Mouse (Mus musculus): ENCODE data around the gene Rrp36. TPM values are rescaled to one million over a fixed set of nuclear protein-coding genes. Genes with fewer than 3 reads are reported as not detected.

Gene Rrp36
- total RNA-seq (2021) = 10 to 100 TPM in 1 of 2 experiments, 1 to 10 TPM in 1; 9.8 to 14.2 TPM
- long read RNA-seq, experiment 1, transcript Rrp36-201 (7 exons, 1,195 nt) = major isoform, 16 of 19 reads
- long read RNA-seq, experiment 1, partial matches to known transcripts = 0 of 19 reads
- long read RNA-seq, experiment 1, other reads (novel, unspliced or antisense) = 2 of 19 reads
- long read RNA-seq, experiment 2, transcript Rrp36-201 (7 exons, 1,195 nt) = major isoform, 7 of 20 reads
- long read RNA-seq, experiment 2, partial matches to known transcripts = 1 of 20 reads
- long read RNA-seq, experiment 2, other reads (novel, unspliced or antisense) = 10 of 20 reads

- intact Hi-C loops (cut with DNase I) = no loop called here
- peak; percentile 89 to 95 for DNase-seq
Measured at GRCm38 (mm10) chr17:46673850-46674529, at the start of gene Rrp36. TSS of gene Rrp36 (minus strand) at chr17:46674352.

DNA sequence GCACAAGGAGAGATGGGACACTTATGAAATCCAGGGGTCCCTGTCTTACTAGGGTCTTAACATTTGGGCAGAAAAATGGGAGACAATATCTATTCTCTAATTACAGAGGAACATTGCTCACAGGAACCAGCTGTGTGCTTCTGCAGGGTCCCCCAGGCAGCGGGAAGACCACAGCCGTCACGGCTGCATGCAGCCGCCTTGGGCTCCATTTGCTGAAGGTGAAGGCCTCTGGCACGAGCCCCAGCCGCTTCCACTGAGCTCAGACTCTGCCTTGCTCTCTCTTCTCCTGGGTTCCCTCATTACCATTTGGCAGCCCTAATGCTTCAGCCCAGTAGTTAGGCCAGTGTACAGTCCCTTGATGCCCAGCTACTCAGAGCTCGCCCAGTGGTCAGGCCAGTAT is 46.9 kb upstream of the Rrp36 start:
- intact Hi-C loops (cut with DNase I) = no loop called here
- no peak for DNase-seq

- intact Hi-C loops (cut with DNase I) = loop anchor here (2.0 to 5.0 kb wide), 2 partner anchors 63 to 190 kb away; partner anchors contain the start of gene Cul7
Measured at GRCm38 (mm10) chr17:46714756-46715481, 40.8 kb upstream of the Rrp36 start.

DNA sequence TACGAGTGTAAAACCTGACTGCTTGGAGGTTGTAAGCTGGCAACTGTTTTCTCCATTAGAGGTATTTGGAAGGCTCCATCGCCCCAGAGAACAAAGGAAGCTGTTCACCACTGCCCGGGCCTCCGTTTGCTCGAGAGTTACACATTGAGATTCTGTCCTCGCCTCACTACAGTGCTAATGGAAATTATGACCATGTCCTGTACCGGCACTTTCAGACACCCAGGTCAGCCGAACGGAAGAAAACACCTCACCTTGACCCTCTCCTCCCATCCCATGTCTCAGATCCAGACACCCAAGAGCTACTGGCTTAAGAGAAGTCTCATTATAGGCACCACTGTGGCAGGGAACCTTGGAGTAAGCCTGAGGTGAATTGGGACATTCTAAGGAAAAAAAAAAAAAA is 39.7 kb upstream of the Rrp36 start:
- intact Hi-C loops (cut with DNase I) = loop anchor here (2.0 to 5.0 kb wide), 3 partner anchors 37 to 189 kb away; partner anchors contain the start of gene Cul7
- DNase-seq = no peak

More at GRCm38 (mm10) chr17:46714756-46715481, 40.8 kb upstream of the Rrp36 start:
- no peak for DNase-seq

DNA sequence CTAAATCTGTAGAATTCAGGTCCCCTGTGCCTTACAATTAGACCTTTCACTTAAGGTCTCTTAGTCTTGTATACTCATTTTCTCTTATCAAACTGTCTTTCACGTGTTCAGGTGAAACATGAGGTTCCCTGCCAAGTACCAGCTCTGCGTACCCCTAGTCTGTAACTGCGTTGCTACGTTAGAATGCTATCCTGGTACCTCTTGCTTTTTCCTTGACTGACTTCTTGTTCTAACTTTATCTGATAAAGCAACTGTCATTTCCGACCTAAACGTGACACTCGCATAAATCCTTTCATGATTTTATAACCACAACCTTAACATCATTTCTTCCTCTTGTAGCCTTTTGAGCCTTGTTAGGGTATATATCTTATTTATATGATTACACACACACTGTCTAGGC is 38.3 kb upstream of the Rrp36 start:
- DNase-seq = no peak
- intact Hi-C loops (cut with DNase I) = loop anchor here (2.0 to 5.0 kb wide), 2 partner anchors 36 to 60 kb away; partner anchors contain the start of gene Cul7

GRCm38 (mm10) chr17:46711612-46712271 is 37.6 kb upstream of the Rrp36 start:
- DNase-seq = peak; percentile 60 to 69
- intact Hi-C loops (cut with DNase I) = loop anchor here (2.0 to 5.0 kb wide), 2 partner anchors 35 to 59 kb away; partner anchors contain the start of gene Cul7

GRCm38 (mm10) chr17:46710959-46711597 is 36.9 kb upstream of the Rrp36 start, which contains the start of gene Pex6:
TSS of gene Pex6 (plus strand) at chr17:46711463.
- intact Hi-C loops (cut with DNase I) = loop anchor here (5.0 kb wide), 1 partner anchor 59 kb away; the partner anchor contains the start of gene Cul7
- peak; percentile 92 to 96 for DNase-seq

DNA sequence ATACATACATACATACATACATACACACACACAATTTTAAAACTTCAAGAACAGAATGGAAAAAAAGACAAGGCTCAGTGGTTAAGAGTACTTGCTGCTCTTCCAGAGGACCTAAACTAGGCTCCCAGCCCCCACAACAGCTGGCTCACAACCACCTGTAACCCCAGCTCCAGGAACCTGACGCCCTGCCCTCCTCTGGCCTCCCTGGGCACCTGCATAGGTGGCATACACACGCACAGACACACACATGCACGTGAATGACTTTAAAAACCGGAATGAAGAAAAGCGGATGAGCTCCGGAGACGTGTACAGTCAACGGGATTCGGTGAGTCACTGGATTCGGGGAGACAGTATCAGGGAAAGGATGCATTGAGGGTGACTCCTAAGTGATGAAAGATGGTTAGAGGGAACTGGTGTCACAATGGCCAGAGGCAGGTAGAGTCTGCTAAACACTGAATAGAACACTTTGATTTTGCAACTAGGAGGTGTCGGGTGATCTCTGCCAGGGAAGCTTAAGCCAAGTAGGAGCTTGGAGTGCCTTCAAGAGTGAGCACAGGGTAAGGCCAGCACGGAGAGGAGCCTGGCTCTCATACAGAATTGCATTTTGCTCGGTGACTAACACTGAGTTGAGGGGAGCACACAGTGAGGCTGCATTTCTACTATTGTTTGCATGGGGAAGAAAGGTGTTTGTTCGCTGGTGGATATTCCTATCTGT is 32.4 kb upstream of the Rrp36 start:
- no peak for DNase-seq
- intact Hi-C loops (cut with DNase I) = no loop called here

- intact Hi-C loops (cut with DNase I) = no loop called here
Measured at GRCm38 (mm10) chr17:46704887-46705835, 31.0 kb upstream of the Rrp36 start, which contains the start of gene Ppp2r5d. TSS of gene Ppp2r5d (minus strand) at chr17:46705111.

GRCm38 (mm10) chr17:46703971-46704886 is 30.1 kb upstream of the Rrp36 start:
- intact Hi-C loops (cut with DNase I) = no loop called here
- no peak for DNase-seq

More at GRCm38 (mm10) chr17:46704887-46705835, 31.0 kb upstream of the Rrp36 start, which contains the start of gene Ppp2r5d:
- DNase-seq = peak; percentile 94 to 97

- DNase-seq = no peak
- intact Hi-C loops (cut with DNase I) = loop anchor here (1.0 kb wide), 1 partner anchor 21 kb away; no protein-coding TSS in a partner anchor
Measured at GRCm38 (mm10) chr17:46702506-46702905, 28.4 kb upstream of the Rrp36 start.

GRCm38 (mm10) chr17:46702100-46702499 is 27.9 kb upstream of the Rrp36 start:
- intact Hi-C loops (cut with DNase I) = loop anchor here (1.0 kb wide), 1 partner anchor 21 kb away; no protein-coding TSS in a partner anchor
- no peak for DNase-seq

DNA sequence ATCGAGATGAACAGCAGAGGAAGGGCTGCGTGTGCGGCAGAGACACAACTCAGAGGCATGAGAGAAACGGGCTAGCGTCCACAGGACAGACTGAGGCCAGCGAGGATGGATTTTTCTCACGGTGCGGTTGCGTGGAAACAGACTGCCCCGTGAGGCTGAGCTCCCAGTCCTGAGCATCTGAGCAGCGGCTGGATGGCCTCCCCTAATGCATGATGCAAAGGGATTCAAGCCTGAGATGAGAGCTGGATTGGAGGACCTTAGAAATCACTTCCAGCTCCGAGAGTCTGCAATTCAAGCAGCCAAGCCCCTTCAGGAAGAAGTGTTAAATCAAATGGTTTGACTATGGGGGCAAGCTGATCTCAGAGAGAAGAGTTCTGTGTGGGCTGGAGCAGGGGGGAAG is 27.3 kb upstream of the Rrp36 start:
- no peak for DNase-seq
- intact Hi-C loops (cut with DNase I) = no loop called here

- intact Hi-C loops (cut with DNase I) = no loop called here
- no peak for DNase-seq
Measured at GRCm38 (mm10) chr17:46699912-46700311, 25.8 kb upstream of the Rrp36 start.

GRCm38 (mm10) chr17:46699245-46699644 is 25.1 kb upstream of the Rrp36 start:
- intact Hi-C loops (cut with DNase I) = no loop called here
- no peak for DNase-seq

GRCm38 (mm10) chr17:46698515-46698914 is 24.4 kb upstream of the Rrp36 start:
- DNase-seq = no peak
- intact Hi-C loops (cut with DNase I) = no loop called here
